Mouse (Mus musculus): ENCODE data around the gene Gm20388. TPM values are rescaled to one million over a fixed set of nuclear protein-coding genes. Genes with fewer than 3 reads are reported as not detected.

Gene Gm20388
- polyA plus RNA-seq, 1 experiment: 28.1 TPM

GRCm38 (mm10) chr8:121786542-121786941, 1875.9 kb downstream of the Gm20388 start:
- Histone ChIP-seq H3K27ac (ENCODE audit: insufficient read depth, low read length) (no peak overlapping the region), H3K4me3 (ENCODE audit: low read depth, low read length) (no peak overlapping the region), H3K27me3 (ENCODE audit: control insufficient read depth, insufficient read depth, low read length, poor library complexity, severe bottlenecking) (no peaks in the 10 kb centered on the region), H3K9ac (ENCODE audit: low read depth, poor library complexity, severe bottlenecking) (no peak overlapping the region), H3K4me1 (ENCODE audit: control insufficient read depth, insufficient read depth, low read length) (no peaks in the 10 kb centered on the region), H3K36me3 (ENCODE audit: control insufficient read depth, insufficient read depth, low read length, poor library complexity, severe bottlenecking) (no peaks in the 10 kb centered on the region), H3K9me3 (replicated peaks; ENCODE audit: control insufficient read depth, insufficient read depth, low read length, poor library complexity, severe bottlenecking) (no peaks in the 10 kb centered on the region)
- TF ChIP-seq CTCF (IDR thresholded peaks at IDR 0.05; ENCODE audit: low read depth, low read length) (no peak), POLR2A (IDR thresholded peaks at IDR 0.05; ENCODE audit: insufficient read depth, low read length) (no peak), EP300 (IDR thresholded peaks at IDR 0.05; ENCODE audit: insufficient read depth, low read depth, low read length) (no peak)

GRCm38 (mm10) chr8:121788786-121789185, 1878.1 kb downstream of the Gm20388 start:
- TF ChIP-seq EP300 (IDR thresholded peaks at IDR 0.05; ENCODE audit: insufficient read depth, low read depth, low read length) (no peak), CTCF (IDR thresholded peaks at IDR 0.05; ENCODE audit: low read depth, low read length) (no peak), POLR2A (IDR thresholded peaks at IDR 0.05; ENCODE audit: insufficient read depth, low read length) (no peak)
- H3K27me3 ChIP-seq (ENCODE audit: control insufficient read depth, insufficient read depth, low read length, poor library complexity, severe bottlenecking): no peaks in the 10 kb centered on the region
- H3K4me3 ChIP-seq (ENCODE audit: low read depth, low read length): no peak overlapping the region
- no peaks in the 10 kb centered on the region for H3K4me1 ChIP-seq (ENCODE audit: control insufficient read depth, insufficient read depth, low read length)
- H3K9me3 ChIP-seq (replicated peaks; ENCODE audit: control insufficient read depth, insufficient read depth, low read length, poor library complexity, severe bottlenecking): no peaks in the 10 kb centered on the region
- H3K9ac ChIP-seq (ENCODE audit: low read depth, poor library complexity, severe bottlenecking): no peak overlapping the region
- no peak overlapping the region for H3K27ac ChIP-seq (ENCODE audit: insufficient read depth, low read length)
- H3K36me3 ChIP-seq (ENCODE audit: control insufficient read depth, insufficient read depth, low read length, poor library complexity, severe bottlenecking): no peaks in the 10 kb centered on the region

GRCm38 (mm10) chr8:121792159-121792558, 1881.5 kb downstream of the Gm20388 start:
- Histone ChIP-seq H3K27me3 (ENCODE audit: control insufficient read depth, insufficient read depth, low read length, poor library complexity, severe bottlenecking) (no peaks in the 10 kb centered on the region), H3K36me3 (ENCODE audit: control insufficient read depth, insufficient read depth, low read length, poor library complexity, severe bottlenecking) (peaks cover 11% of the 10 kb centered on the region), H3K4me3 (ENCODE audit: low read depth, low read length) (no peak overlapping the region), H3K27ac (ENCODE audit: insufficient read depth, low read length) (no peak overlapping the region), H3K9ac (ENCODE audit: low read depth, poor library complexity, severe bottlenecking) (no peak overlapping the region), H3K9me3 (replicated peaks; ENCODE audit: control insufficient read depth, insufficient read depth, low read length, poor library complexity, severe bottlenecking) (no peaks in the 10 kb centered on the region), H3K4me1 (ENCODE audit: control insufficient read depth, insufficient read depth, low read length) (no peaks in the 10 kb centered on the region)
- TF ChIP-seq CTCF (IDR thresholded peaks at IDR 0.05; ENCODE audit: low read depth, low read length) (no peak), POLR2A (IDR thresholded peaks at IDR 0.05; ENCODE audit: insufficient read depth, low read length) (no peak), EP300 (IDR thresholded peaks at IDR 0.05; ENCODE audit: insufficient read depth, low read depth, low read length) (no peak)

DNA sequence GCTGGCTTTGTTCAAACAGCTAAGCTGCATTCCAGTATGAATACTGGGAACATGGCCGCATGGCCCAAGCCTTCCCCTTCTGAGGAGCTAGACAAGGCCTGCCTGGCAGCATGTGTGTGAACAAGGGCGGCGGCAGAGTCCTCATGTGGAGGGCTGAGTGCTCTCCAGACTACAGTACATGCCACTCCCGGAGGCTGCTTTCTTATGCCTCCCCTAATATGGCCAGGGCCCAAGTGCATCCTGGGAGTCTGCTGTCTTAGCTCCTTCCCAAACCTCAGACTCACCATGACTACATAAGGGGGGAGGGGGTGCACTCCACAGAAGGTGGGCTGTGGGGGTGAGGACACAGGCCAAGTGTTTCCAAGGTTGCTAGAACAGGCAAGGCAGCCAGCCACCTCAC, 1882.0 kb downstream of the Gm20388 start:
- no peak overlapping the region for H3K9ac ChIP-seq (ENCODE audit: low read depth, poor library complexity, severe bottlenecking)
- TF ChIP-seq EP300 (IDR thresholded peaks at IDR 0.05; ENCODE audit: insufficient read depth, low read depth, low read length) (no peak), CTCF (IDR thresholded peaks at IDR 0.05; ENCODE audit: low read depth, low read length) (no peak), POLR2A (IDR thresholded peaks at IDR 0.05; ENCODE audit: insufficient read depth, low read length) (no peak)
- no peak overlapping the region for H3K4me3 ChIP-seq (ENCODE audit: low read depth, low read length)
- H3K27me3 ChIP-seq (ENCODE audit: control insufficient read depth, insufficient read depth, low read length, poor library complexity, severe bottlenecking): no peaks in the 10 kb centered on the region
- peaks cover 14% of the 10 kb centered on the region for H3K36me3 ChIP-seq (ENCODE audit: control insufficient read depth, insufficient read depth, low read length, poor library complexity, severe bottlenecking)
- no peaks in the 10 kb centered on the region for H3K4me1 ChIP-seq (ENCODE audit: control insufficient read depth, insufficient read depth, low read length)
- no peak overlapping the region for H3K27ac ChIP-seq (ENCODE audit: insufficient read depth, low read length)
- no peaks in the 10 kb centered on the region for H3K9me3 ChIP-seq (replicated peaks; ENCODE audit: control insufficient read depth, insufficient read depth, low read length, poor library complexity, severe bottlenecking)

DNA sequence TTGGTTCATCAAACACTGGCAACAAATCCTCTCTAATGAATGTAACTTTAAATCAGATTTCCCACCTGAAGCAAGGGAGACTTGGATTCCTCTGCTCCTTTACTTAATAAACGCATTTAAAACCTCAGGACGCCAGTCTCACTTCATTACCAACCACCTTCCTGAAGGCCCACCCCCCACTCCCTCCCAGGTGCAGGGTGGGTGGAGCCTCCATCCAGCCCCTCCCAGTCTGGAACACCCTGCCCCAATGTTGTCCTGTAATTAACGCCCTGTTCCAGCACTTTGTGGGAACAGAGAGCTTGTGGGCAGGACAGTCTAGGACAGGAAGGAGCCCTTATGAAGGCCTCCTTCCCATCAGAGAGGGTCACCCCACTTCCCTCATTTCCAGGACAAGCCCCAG, 1883.5 kb downstream of the Gm20388 start:
- TF ChIP-seq CTCF (IDR thresholded peaks at IDR 0.05; ENCODE audit: low read depth, low read length): no peak
- TF ChIP-seq POLR2A (IDR thresholded peaks at IDR 0.05; ENCODE audit: insufficient read depth, low read length): no peak
- TF ChIP-seq EP300 (IDR thresholded peaks at IDR 0.05; ENCODE audit: insufficient read depth, low read depth, low read length): no peak
- H3K27me3 ChIP-seq (ENCODE audit: control insufficient read depth, insufficient read depth, low read length, poor library complexity, severe bottlenecking): no peaks in the 10 kb centered on the region
- no peaks in the 10 kb centered on the region for H3K4me1 ChIP-seq (ENCODE audit: control insufficient read depth, insufficient read depth, low read length)
- no peak overlapping the region for H3K4me3 ChIP-seq (ENCODE audit: low read depth, low read length)
- no peak overlapping the region for H3K9ac ChIP-seq (ENCODE audit: low read depth, poor library complexity, severe bottlenecking)
- H3K36me3 ChIP-seq (ENCODE audit: control insufficient read depth, insufficient read depth, low read length, poor library complexity, severe bottlenecking): peaks cover 20% of the 10 kb centered on the region
- no peaks in the 10 kb centered on the region for H3K9me3 ChIP-seq (replicated peaks; ENCODE audit: control insufficient read depth, insufficient read depth, low read length, poor library complexity, severe bottlenecking)
- no peak overlapping the region for H3K27ac ChIP-seq (ENCODE audit: insufficient read depth, low read length)

DNA sequence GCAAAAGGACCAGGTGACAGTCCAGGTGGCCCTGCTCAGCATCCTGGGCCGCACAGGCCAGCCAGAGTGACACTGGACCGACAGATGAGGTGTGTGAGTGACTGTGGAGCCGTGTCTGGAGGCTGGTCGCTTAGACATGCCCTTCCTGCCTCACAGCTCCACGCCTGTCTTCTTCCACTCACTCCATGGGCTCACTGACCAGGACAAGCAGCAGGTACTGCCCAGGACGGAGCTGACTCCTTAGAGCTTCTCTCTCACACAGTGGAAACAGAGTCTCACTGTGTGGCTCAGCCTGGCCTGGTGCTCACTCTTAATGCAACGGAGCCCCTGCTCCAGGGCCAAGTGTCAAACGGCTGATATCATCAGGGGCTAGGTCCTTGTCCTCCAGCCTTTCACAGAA, 1884.8 kb downstream of the Gm20388 start:
- no peak overlapping the region for H3K4me3 ChIP-seq (ENCODE audit: low read depth, low read length)
- no peak overlapping the region for H3K27ac ChIP-seq (ENCODE audit: insufficient read depth, low read length)
- no peaks in the 10 kb centered on the region for H3K4me1 ChIP-seq (ENCODE audit: control insufficient read depth, insufficient read depth, low read length)
- H3K9ac ChIP-seq (ENCODE audit: low read depth, poor library complexity, severe bottlenecking): no peak overlapping the region
- no peaks in the 10 kb centered on the region for H3K27me3 ChIP-seq (ENCODE audit: control insufficient read depth, insufficient read depth, low read length, poor library complexity, severe bottlenecking)
- H3K9me3 ChIP-seq (replicated peaks; ENCODE audit: control insufficient read depth, insufficient read depth, low read length, poor library complexity, severe bottlenecking): no peaks in the 10 kb centered on the region
- peaks cover 30% of the 10 kb centered on the region for H3K36me3 ChIP-seq (ENCODE audit: control insufficient read depth, insufficient read depth, low read length, poor library complexity, severe bottlenecking)
- TF ChIP-seq POLR2A (IDR thresholded peaks at IDR 0.05; ENCODE audit: insufficient read depth, low read length): no peak
- no peak for TF ChIP-seq EP300 (IDR thresholded peaks at IDR 0.05; ENCODE audit: insufficient read depth, low read depth, low read length)
- no peak for TF ChIP-seq CTCF (IDR thresholded peaks at IDR 0.05; ENCODE audit: low read depth, low read length)

Measured in ES-Bruce4 (cell line).